Mouse (Mus musculus) intestine, embryonic 14.5 days (tissue): ENCODE measurements at regions not wholly inside any gene's neighbourhood (a gene's known extent, or its start where the extent isn't known, plus 50 kb on each side); places are given as distances from the start of the nearest gene placed in this dataset.
A peak's percentile ranks its signal among the peaks of the same experiment; 100 is the strongest.

ENCODE experiments used
- ATAC-seq: fragments of 200-750 bp; cut with Nextera tagmentation; replicated peaks from 2 replicates; pipeline ENCODE4 v1.8.0; 2017; ENCODE audit warnings: low read depth, moderate number of reproducible peaks, moderate TSS enrichment, moderate library complexity; ENCODE audit not compliant: low FRiP score, low TSS enrichment
- DNase-seq: peaks from one replicate; pipeline ENCODE4 v3.0.0-alpha.2; 2018; ENCODE audit warnings: low spot score
- H3K27ac ChIP-seq: fragments of 300-500 bp; sonication (generic); 2 replicates; pipeline ENCODE4 v1.5.1; 2014; ENCODE audit warnings: low read depth, mild to moderate bottlenecking, control low read depth
- H3K27me3 ChIP-seq: fragments of 300-500 bp; sonication (generic); replicated peaks from 2 replicates; pipeline ENCODE4 v1.6.1; 2014; ENCODE audit warnings: low read length, control low read depth; ENCODE audit not compliant: control insufficient read depth, insufficient read depth
- H3K36me3 ChIP-seq: fragments of 300-500 bp; sonication (generic); 2 replicates; pipeline ENCODE4 v1.6.1; 2014; ENCODE audit warnings: low read length, control low read depth; ENCODE audit not compliant: control insufficient read depth, insufficient read depth
- H3K4me1 ChIP-seq: fragments of 300-500 bp; sonication (generic); replicated peaks from 2 replicates; pipeline ENCODE4 v1.6.1; 2014; ENCODE audit warnings: low read length, control low read depth, mixed read lengths; ENCODE audit not compliant: control insufficient read depth, insufficient read depth
- H3K4me2 ChIP-seq: fragments of 300-500 bp; sonication (generic); 2 replicates; pipeline ENCODE4 v1.6.1; 2014; ENCODE audit warnings: low read length
- H3K4me3 ChIP-seq: fragments of 300-500 bp; sonication (generic); 2 replicates; pipeline ENCODE4 v1.5.1; 2014; ENCODE audit warnings: low read depth, low read length, control low read depth, mixed read lengths
- H3K9ac ChIP-seq: fragments of 300-500 bp; sonication (generic); 2 replicates; pipeline ENCODE4 v1.6.1; 2014; ENCODE audit warnings: mild to moderate bottlenecking, low read length
- H3K9me3 ChIP-seq: fragments of 300-500 bp; sonication (generic); 2 replicates; pipeline ENCODE4 v1.6.1; 2016; ENCODE audit warnings: low read length, control low read depth; ENCODE audit not compliant: control insufficient read depth
- WGBS: fragments of 180-500 bp; shearing (Covaris S2); extraction: QIAGEN DNeasy Blood & Tissue Kit; methylation state at CpG from one replicate; pipeline ENCODE4 v1.1.7; 2014; 5-methylcytosine and 5-hydroxymethylcytosine counted together

- Histone ChIP-seq H3K27me3 (no peaks in the 10 kb centered on the region), H3K4me1 (peaks cover 32% of the 10 kb centered on the region), H3K27ac (no peak overlapping the region), H3K4me3 (peak overlapping the region; percentile 26), H3K36me3 (no peaks in the 10 kb centered on the region), H3K9me3 (no peaks in the 10 kb centered on the region), H3K9ac (no peak overlapping the region), H3K4me2 (peak overlapping the region; percentile 44)
- ATAC-seq: no peak
- WGBS: 8% methylated on average over 13 of the region's 13 CpGs
- peak; percentile 76 for DNase-seq
Measured at GRCm38 (mm10) chr7:36071774-36072173, 269.0 kb upstream of the Zfp507 start.

GRCm38 (mm10) chr7:36066725-36067124 lies 263.9 kb upstream of the Zfp507 start:
- Histone ChIP-seq H3K27ac (no peak overlapping the region), H3K27me3 (no peaks in the 10 kb centered on the region), H3K9ac (no peak overlapping the region), H3K4me1 (peaks cover 4% of the 10 kb centered on the region; the same call in 1 of the 2 replicates), H3K36me3 (no peaks in the 10 kb centered on the region), H3K4me2 (no peak overlapping the region), H3K4me3 (no peak overlapping the region), H3K9me3 (no peaks in the 10 kb centered on the region)
- 68% methylated on average over 3 of the region's 3 CpGs for WGBS
- no peak for DNase-seq
- ATAC-seq: no peak

DNA sequence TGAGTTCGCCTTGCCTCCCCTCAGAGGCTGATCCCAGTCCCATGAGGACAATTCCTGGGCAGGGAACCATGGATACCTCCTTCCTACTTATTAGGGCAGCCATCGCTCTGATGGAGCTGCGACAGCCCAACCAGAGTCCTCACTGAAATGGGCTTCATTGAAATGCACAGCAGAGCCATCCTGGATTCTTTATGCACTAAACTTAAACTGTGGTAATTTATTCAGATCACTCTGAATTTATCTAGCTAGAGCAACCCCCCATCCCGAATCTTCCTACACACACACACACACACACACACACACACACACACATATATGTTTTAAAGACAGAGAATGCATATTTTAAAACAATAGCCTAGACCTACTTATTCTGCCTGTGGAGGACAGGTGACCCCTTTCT lies 258.9 kb upstream of the Zfp507 start:
- H3K4me2 ChIP-seq: no peak overlapping the region
- H3K4me1 ChIP-seq: no peaks in the 10 kb centered on the region
- no peak for DNase-seq
- no peak overlapping the region for H3K27ac ChIP-seq
- H3K9ac ChIP-seq: no peak overlapping the region
- WGBS: 96% methylated on average over 4 of the region's 4 CpGs
- no peaks in the 10 kb centered on the region for H3K27me3 ChIP-seq
- H3K4me3 ChIP-seq: no peak overlapping the region
- no peak for ATAC-seq
- no peaks in the 10 kb centered on the region for H3K36me3 ChIP-seq
- no peaks in the 10 kb centered on the region for H3K9me3 ChIP-seq

- ATAC-seq: no peak
Measured at GRCm38 (mm10) chr7:36060426-36060825, 257.6 kb upstream of the Zfp507 start.

GRCm38 (mm10) chr7:36046053-36046452 lies 243.2 kb upstream of the Zfp507 start:
- Histone ChIP-seq H3K27me3 (no peaks in the 10 kb centered on the region), H3K9me3 (no peaks in the 10 kb centered on the region), H3K4me1 (no peaks in the 10 kb centered on the region), H3K9ac (no peak overlapping the region), H3K4me2 (no peak overlapping the region), H3K36me3 (no peaks in the 10 kb centered on the region), H3K4me3 (no peak overlapping the region), H3K27ac (no peak overlapping the region)
- ATAC-seq (no peak), DNase-seq (no peak)
- WGBS: 82% methylated on average over 8 of the region's 8 CpGs

More at GRCm38 (mm10) chr7:36060426-36060825, 257.6 kb upstream of the Zfp507 start:
- Histone ChIP-seq H3K27ac (no peak overlapping the region), H3K4me3 (no peak overlapping the region), H3K9ac (no peak overlapping the region), H3K4me2 (no peak overlapping the region), H3K4me1 (no peaks in the 10 kb centered on the region), H3K27me3 (no peaks in the 10 kb centered on the region), H3K36me3 (no peaks in the 10 kb centered on the region), H3K9me3 (no peaks in the 10 kb centered on the region)
- DNase-seq: no peak
- WGBS: 57% methylated on average over 4 of the region's 4 CpGs

DNA sequence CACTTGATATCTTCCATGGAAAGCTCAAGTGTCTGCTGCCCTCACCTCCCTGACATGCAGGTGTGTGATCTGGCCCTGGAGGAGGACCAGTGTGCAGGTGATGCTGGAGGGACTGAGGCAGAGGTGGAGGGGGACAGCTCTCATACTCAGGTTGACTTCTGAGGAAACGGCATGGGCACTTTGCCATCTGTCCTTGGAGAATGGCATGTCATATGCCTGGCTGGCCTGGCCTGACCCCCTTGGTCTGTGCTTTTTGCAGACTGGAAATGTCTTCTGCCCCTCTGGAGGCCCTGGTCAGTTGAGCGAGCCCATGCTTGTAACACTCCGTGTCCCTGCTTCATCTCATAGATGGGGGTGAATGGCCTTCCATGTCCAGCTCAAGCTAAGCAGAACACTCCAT lies 229.1 kb upstream of the Zfp507 start:
- Histone ChIP-seq H3K27ac (no peak overlapping the region), H3K4me3 (no peak overlapping the region), H3K4me2 (no peak overlapping the region), H3K9me3 (no peaks in the 10 kb centered on the region), H3K9ac (no peak overlapping the region), H3K4me1 (no peaks in the 10 kb centered on the region), H3K27me3 (no peaks in the 10 kb centered on the region), H3K36me3 (no peaks in the 10 kb centered on the region)
- ATAC-seq: no peak
- no peak for DNase-seq
- WGBS: 97% methylated on average over 3 of the region's 3 CpGs

- H3K27ac ChIP-seq: no peak overlapping the region
- H3K9me3 ChIP-seq: no peaks in the 10 kb centered on the region
- no peak for DNase-seq
- ATAC-seq: no peak
- H3K4me1 ChIP-seq: no peaks in the 10 kb centered on the region
- no peaks in the 10 kb centered on the region for H3K27me3 ChIP-seq
- 51% methylated on average over 10 of the region's 10 CpGs for WGBS
- no peaks in the 10 kb centered on the region for H3K36me3 ChIP-seq
- no peak overlapping the region for H3K4me3 ChIP-seq
- H3K9ac ChIP-seq: no peak overlapping the region
- H3K4me2 ChIP-seq: no peak overlapping the region
Measured at GRCm38 (mm10) chr7:36023015-36023414, 220.2 kb upstream of the Zfp507 start.

- DNase-seq (no peak), ATAC-seq (no peak)
- Histone ChIP-seq H3K36me3 (no peaks in the 10 kb centered on the region), H3K9ac (no peak overlapping the region), H3K27ac (no peak overlapping the region), H3K4me2 (no peak overlapping the region), H3K4me1 (no peaks in the 10 kb centered on the region), H3K4me3 (no peak overlapping the region), H3K27me3 (no peaks in the 10 kb centered on the region), H3K9me3 (no peaks in the 10 kb centered on the region)
- WGBS: 75% methylated on average over 6 of the region's 6 CpGs
Measured at GRCm38 (mm10) chr7:36022489-36022888, 219.7 kb upstream of the Zfp507 start.

DNA sequence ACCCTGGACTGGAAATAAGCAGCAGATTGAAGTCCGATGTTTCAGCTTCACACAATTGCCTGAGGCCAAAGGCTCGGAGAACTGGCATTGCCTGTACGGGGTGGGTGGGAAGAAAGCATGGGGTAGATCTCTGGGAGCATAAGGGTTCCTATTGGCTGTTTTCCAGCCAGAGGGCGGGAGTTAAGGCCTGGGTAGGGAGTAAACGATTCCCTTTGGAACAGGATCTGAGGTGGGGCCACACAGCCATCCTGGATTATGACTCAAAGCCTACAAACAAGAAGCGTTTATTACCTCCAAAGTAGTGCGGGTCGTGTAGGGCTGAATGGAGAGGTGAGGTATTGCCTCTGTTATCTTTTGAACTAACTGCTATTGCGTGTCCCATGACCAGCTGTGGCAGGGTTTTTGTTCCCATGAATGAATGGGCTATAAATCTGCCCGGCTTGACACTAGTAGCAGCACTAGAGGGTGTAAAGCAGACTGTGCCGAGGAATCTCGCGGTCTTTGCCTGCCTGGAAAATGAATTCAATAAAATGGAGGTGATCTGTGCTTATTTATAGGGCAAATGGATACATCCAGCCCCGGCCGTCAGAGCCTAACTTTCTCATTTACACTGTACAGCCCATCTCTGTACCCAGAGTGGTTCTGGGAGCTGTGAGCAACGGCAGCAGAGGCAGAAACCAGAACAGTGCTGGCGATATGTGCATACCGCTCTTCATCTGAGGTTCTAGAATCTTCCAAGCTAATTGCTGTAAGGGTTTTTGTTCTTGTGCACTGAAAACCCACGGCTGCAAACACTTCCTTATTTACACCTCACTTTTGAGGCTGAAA lies 214.3 kb upstream of the Zfp507 start:
- no peaks in the 10 kb centered on the region for H3K9me3 ChIP-seq
- 55% methylated on average over 19 of the region's 19 CpGs for WGBS
- no peaks in the 10 kb centered on the region for H3K36me3 ChIP-seq
- DNase-seq: peak; percentile 57
- peak; percentile 64; the same call in 1 of the 2 replicates for ATAC-seq
- H3K4me3 ChIP-seq: no peak overlapping the region
- no peaks in the 10 kb centered on the region for H3K27me3 ChIP-seq
- H3K9ac ChIP-seq: no peak overlapping the region
- no peak overlapping the region for H3K4me2 ChIP-seq
- no peak overlapping the region for H3K27ac ChIP-seq
- no peaks in the 10 kb centered on the region for H3K4me1 ChIP-seq
